Mouse (Mus musculus) forebrain, embryonic 13.5 days (tissue): ENCODE results near the gene Apba2. TPM values are rescaled to one million over a fixed set of nuclear protein-coding genes. Genes with fewer than 3 reads are reported as not detected.

Source experiments
- ATAC-seq: fragments of 200-750 bp; cut with Nextera tagmentation; 2 replicates; pipeline ENCODE4 v1.8.0; 2017
- H3K27ac ChIP-seq: fragments of 300-500 bp; sonication (generic); 2 replicates; pipeline ENCODE4 v1.5.1; 2015; ENCODE audit warnings: inconsistent platforms, mild to moderate bottlenecking, moderate library complexity
- H3K27me3 ChIP-seq: fragments of 300-500 bp; sonication (generic); 2 replicates; pipeline ENCODE4 v1.6.1; 2015; ENCODE audit warnings: mild to moderate bottlenecking, inconsistent platforms
- H3K36me3 ChIP-seq: fragments of 300-500 bp; sonication (generic); 2 replicates; pipeline ENCODE4 v1.6.1; 2015; ENCODE audit warnings: mild to moderate bottlenecking, inconsistent platforms; ENCODE audit not compliant: poor library complexity, severe bottlenecking
- H3K4me1 ChIP-seq: fragments of 300-500 bp; sonication (generic); 2 replicates; pipeline ENCODE4 v1.6.1; 2015; ENCODE audit warnings: inconsistent platforms
- H3K4me2 ChIP-seq: fragments of 300-500 bp; sonication (generic); 2 replicates; pipeline ENCODE4 v1.6.1; 2015; ENCODE audit warnings: inconsistent platforms, mild to moderate bottlenecking, moderate library complexity
- H3K4me3 ChIP-seq: fragments of 300-500 bp; sonication (generic); 2 replicates; pipeline ENCODE4 v1.5.1; 2015; ENCODE audit warnings: mild to moderate bottlenecking, inconsistent platforms
- H3K9ac ChIP-seq: fragments of 300-500 bp; sonication (generic); 2 replicates; pipeline ENCODE4 v1.6.1; 2015; ENCODE audit warnings: mild to moderate bottlenecking, inconsistent platforms
- H3K9me3 ChIP-seq: fragments of 300-500 bp; sonication (generic); replicated peaks from 2 replicates; pipeline ENCODE4 v1.6.1; 2016; ENCODE audit warnings: inconsistent platforms
- WGBS: fragments of 180-500 bp; shearing (Covaris S2); methylation state at CpG from one replicate; pipeline ENCODE4 v1.1.7; 2015; 5-methylcytosine and 5-hydroxymethylcytosine counted together
- polyA plus RNA-seq: library from polyadenylated mRNA; unstranded; fragments of >200 nt; fragmentation: Nextera tagmentation; extraction: Ambion mirVana; gene quantifications from 2 replicates; pipeline ENCODE4 v1.2.1, GENCODE M21; 2015

The Apba2 gene
- polyA plus RNA-seq, 1 experiment from 2014 or later: 115 TPM

DNA sequence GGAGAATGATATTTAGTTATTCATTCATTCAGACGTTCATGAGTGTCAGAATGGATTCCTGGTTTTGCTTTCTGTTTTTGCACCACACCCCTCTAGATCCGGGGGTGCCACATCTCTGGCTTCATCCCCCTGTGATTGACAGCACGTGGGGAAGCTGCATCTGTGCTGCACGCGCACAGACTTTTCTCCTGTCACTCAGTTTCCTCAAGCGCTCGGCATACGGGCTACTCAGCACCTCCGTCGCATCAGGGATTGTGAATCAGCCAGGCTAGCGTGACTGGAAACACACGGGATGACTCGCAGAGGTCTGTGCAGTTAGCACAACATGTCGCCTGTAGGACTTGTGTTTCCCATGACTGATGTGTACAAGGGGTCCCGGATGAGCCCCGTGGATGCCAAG lies 72.6 kb downstream of the Apba2 start:
- peak; percentile 51; the same call in 1 of the 2 replicates for ATAC-seq
- Histone ChIP-seq H3K27me3 (no peaks in the 10 kb centered on the region), H3K4me1 (peaks cover 20% of the 10 kb centered on the region), H3K27ac (no peak overlapping the region), H3K36me3 (0 out of 2 replicates have a peak, but pooled peaks cover 3% of the 10 kb centered on the region), H3K4me2 (no peak overlapping the region), H3K9me3 (no peaks in the 10 kb centered on the region), H3K4me3 (no peak overlapping the region), H3K9ac (no peak overlapping the region)
- WGBS: 79% methylated on average over 16 of the region's 16 CpGs

DNA sequence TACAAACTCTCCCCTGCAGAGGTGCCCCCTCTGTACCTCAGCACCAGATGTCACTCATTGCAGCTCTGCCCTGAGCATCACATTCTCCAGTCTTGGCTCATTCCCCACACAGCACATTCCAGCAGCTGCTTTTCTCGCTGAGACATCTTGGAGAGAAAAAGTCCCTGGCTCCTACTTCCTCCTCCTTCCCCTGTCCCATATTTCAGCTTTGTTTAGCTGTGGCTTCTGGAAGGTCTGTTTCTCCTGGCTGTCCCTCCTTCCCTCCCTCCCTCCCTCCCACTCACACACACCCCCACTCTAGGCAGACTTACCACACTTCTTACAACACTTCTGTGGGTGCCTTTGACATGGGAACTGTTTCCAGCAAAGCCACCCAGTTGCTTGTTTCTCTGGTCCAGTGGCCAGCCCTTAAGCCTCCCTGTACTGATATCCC lies 75.0 kb downstream of the Apba2 start:
- Histone ChIP-seq H3K27ac (peak overlapping the region; percentile 35; the same call in 1 of the 2 replicates), H3K9ac (no peak overlapping the region), H3K4me1 (peaks cover 42% of the 10 kb centered on the region), H3K4me3 (no peak overlapping the region), H3K36me3 (0 out of 2 replicates have a peak, but pooled peaks cover 3% of the 10 kb centered on the region), H3K27me3 (no peaks in the 10 kb centered on the region), H3K4me2 (no peak overlapping the region), H3K9me3 (no peaks in the 10 kb centered on the region)
- WGBS: 47% methylated on average over 1 of the region's 1 CpGs
- no peak for ATAC-seq

DNA sequence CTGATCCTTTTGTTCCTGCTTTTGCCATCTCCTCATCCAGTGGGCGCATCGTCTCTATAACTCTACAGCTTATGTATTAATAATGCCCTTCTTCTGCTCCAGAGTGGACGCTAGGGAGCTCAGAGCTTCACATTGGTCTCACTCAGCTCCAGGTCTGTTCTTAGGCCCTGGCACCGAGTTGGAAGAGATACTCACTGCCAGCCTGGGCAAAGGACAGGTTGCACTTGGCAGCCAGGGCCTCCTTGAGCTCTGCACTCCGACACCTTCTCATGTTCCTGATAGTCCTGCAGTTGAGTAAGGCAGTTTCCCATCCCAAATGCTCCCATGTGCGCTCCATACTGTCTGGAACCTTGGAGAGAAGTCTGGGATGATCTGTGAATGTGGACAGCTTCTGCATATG lies 76.7 kb downstream of the Apba2 start:
- Histone ChIP-seq H3K4me2 (no peak overlapping the region), H3K36me3 (0 out of 2 replicates have a peak, but pooled peaks cover 3% of the 10 kb centered on the region), H3K4me1 (peaks cover 54% of the 10 kb centered on the region), H3K9ac (no peak overlapping the region), H3K4me3 (no peak overlapping the region), H3K27me3 (no peaks in the 10 kb centered on the region), H3K9me3 (no peaks in the 10 kb centered on the region), H3K27ac (no peak overlapping the region)
- no peak for ATAC-seq
- 95% methylated on average over 6 of the region's 6 CpGs for WGBS

DNA sequence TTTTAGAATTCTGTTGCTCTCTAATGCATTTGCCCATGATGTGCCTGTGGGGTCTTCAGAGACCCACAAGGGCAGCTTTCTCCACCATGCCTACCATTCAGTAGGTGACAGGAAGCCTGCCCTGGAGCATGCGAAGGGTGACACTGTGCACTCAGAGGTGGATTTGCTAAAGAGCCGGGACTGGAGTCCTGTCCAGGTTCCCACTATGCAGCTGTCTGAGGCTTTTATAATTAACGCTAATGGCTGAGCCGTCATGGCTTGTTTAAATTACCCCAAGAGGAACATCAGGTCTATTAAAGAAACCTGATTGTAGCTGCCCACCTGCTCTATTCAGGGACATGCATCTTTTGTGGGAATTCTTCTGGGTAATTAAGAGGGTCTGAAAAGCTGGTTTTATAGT lies 78.4 kb downstream of the Apba2 start:
- peak overlapping the region; percentile 81 for H3K27ac ChIP-seq
- H3K9ac ChIP-seq: no peak overlapping the region
- H3K4me1 ChIP-seq: peaks cover 49% of the 10 kb centered on the region
- H3K4me3 ChIP-seq: no peak overlapping the region
- H3K27me3 ChIP-seq: no peaks in the 10 kb centered on the region
- 16% methylated on average over 4 of the region's 4 CpGs for WGBS
- H3K36me3 ChIP-seq: 0 out of 2 replicates have a peak, but pooled peaks cover 3% of the 10 kb centered on the region
- H3K4me2 ChIP-seq: no peak overlapping the region
- ATAC-seq: peak; percentile 72
- H3K9me3 ChIP-seq: no peaks in the 10 kb centered on the region

DNA sequence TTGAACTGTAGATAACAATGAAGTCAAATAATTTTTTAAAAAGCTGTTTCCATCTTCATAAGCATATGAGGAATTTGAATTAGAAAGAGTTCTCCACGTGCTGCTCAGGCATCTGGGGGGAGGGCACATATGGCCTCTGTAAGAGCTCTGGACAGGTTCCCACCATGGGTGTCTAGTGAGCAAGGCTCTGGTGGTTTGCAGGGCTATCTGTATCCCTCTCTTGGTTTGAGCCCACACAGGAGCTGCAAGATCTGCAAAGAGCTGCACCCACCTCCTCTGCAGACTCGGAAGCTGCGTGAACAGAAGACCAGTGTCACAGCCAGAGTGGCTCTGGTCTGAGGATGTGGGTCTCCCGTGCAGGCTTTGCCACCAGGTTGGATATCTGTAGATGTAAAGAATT lies 78.8 kb downstream of the Apba2 start:
- no peak overlapping the region for H3K4me2 ChIP-seq
- WGBS: 40% methylated on average over 4 of the region's 4 CpGs
- no peak overlapping the region for H3K4me3 ChIP-seq
- H3K27me3 ChIP-seq: no peaks in the 10 kb centered on the region
- H3K9me3 ChIP-seq: no peaks in the 10 kb centered on the region
- ATAC-seq: peak; percentile 54; the same call in 1 of the 2 replicates
- no peak overlapping the region for H3K9ac ChIP-seq
- H3K4me1 ChIP-seq: peaks cover 49% of the 10 kb centered on the region
- H3K27ac ChIP-seq: peak overlapping the region; percentile 81
- 0 out of 2 replicates have a peak, but pooled peaks cover 3% of the 10 kb centered on the region for H3K36me3 ChIP-seq

DNA sequence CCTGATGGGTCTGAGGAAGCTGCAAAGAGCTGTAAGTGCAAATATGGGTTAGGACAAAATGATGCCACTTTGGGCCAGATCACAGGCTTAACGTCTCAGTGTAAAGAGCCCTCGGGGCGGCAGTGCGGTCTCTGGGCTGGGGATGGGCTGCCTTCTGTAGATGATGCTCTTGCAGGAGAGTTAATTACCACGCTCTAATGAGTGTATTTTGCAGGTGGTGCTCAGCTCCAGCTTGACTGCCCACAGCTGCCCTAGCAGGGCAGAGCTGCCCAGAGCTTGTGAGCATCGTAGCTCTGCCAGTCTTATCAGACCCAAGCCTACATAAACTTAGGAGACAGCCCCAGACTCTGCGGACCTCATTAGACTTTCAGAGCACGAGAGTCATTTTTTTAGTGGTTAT lies 80.9 kb downstream of the Apba2 start:
- Histone ChIP-seq H3K4me1 (peaks cover 39% of the 10 kb centered on the region), H3K4me3 (no peak overlapping the region), H3K27ac (peak overlapping the region; percentile 35; the same call in 1 of the 2 replicates), H3K36me3 (0 out of 2 replicates have a peak, but pooled peaks cover 3% of the 10 kb centered on the region), H3K27me3 (no peaks in the 10 kb centered on the region), H3K9me3 (no peaks in the 10 kb centered on the region), H3K4me2 (no peak overlapping the region), H3K9ac (no peak overlapping the region)
- 62% methylated on average over 8 of the region's 8 CpGs for WGBS
- ATAC-seq: no peak

DNA sequence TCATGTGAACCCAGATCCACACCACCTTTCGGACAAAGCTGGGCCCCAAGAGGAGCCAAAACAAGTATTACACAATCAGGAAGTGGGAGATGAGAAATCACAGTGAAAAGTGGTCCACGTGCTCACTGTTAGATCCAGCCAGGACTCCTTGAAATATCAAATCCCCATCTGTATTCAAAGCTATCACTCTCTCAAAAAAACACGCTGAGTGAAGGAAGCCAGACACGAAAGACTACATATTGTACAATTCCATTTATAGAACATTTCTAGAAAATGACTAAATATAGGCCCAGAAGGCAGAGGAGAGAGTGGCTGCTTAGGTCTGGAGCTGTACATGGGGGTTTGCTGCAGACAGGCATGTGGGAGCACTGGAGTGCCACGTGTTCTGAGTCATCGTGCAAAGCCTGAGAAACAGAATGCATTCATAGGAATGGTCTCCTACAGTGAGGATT lies 82.2 kb downstream of the Apba2 start:
- no peak overlapping the region for H3K4me3 ChIP-seq
- no peak overlapping the region for H3K9ac ChIP-seq
- WGBS: 87% methylated on average over 6 of the region's 6 CpGs
- H3K27me3 ChIP-seq: no peaks in the 10 kb centered on the region
- H3K27ac ChIP-seq: no peak overlapping the region
- peaks cover 43% of the 10 kb centered on the region for H3K4me1 ChIP-seq
- no peak overlapping the region for H3K4me2 ChIP-seq
- no peaks in the 10 kb centered on the region for H3K36me3 ChIP-seq
- no peaks in the 10 kb centered on the region for H3K9me3 ChIP-seq
- ATAC-seq: no peak

DNA sequence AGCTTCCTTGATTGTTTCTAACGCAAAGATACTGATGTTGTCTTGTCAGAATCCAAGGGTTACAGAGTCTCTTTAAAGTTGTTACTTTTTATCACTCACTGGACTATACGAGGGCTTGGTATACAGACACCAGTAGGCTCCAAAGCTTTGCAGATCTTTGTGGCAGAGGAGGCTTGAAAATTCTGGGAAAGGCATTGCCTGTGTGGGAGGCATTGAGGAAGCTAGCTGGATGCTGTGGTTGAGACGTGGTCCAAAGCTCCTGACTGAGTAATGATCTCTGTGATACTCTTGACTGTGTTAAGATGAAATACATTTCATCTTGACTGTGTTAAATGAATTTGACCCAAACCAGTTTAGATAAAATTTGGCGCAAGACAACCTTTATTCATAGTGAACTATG lies 84.6 kb downstream of the Apba2 start:
- H3K27me3 ChIP-seq: no peaks in the 10 kb centered on the region
- no peak overlapping the region for H3K27ac ChIP-seq
- H3K9me3 ChIP-seq: no peaks in the 10 kb centered on the region
- no peak overlapping the region for H3K4me2 ChIP-seq
- no peaks in the 10 kb centered on the region for H3K36me3 ChIP-seq
- no peak overlapping the region for H3K9ac ChIP-seq
- peaks cover 20% of the 10 kb centered on the region for H3K4me1 ChIP-seq
- WGBS: 91% methylated on average over 4 of the region's 4 CpGs
- no peak for ATAC-seq
- no peak overlapping the region for H3K4me3 ChIP-seq

DNA sequence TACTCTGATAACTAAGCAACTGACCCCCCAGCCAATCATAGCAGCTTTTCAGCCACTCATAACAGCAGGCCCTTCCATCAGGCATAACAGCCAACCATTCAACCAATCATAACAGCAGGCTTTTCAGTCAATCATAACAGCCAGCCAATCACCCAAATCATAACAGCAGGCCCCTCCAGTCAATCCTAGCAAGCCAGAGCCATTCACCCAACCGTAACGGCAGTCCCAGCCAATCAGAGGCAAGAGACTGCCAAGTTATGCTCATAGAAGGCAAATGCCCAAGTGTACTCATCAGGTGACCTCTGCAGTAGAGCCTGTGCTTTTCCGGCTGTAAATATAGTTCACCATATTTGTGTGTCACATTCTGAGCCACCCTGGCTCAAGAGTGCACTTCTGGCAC lies 85.1 kb downstream of the Apba2 start:
- peaks cover 18% of the 10 kb centered on the region for H3K4me1 ChIP-seq
- no peak overlapping the region for H3K27ac ChIP-seq
- no peak for ATAC-seq
- H3K36me3 ChIP-seq: no peaks in the 10 kb centered on the region
- H3K9ac ChIP-seq: no peak overlapping the region
- no peak overlapping the region for H3K4me2 ChIP-seq
- peaks cover 4% of the 10 kb centered on the region; the same call in 1 of the 2 replicates for H3K9me3 ChIP-seq
- WGBS: 92% methylated on average over 3 of the region's 3 CpGs
- H3K27me3 ChIP-seq: no peaks in the 10 kb centered on the region
- H3K4me3 ChIP-seq: no peak overlapping the region

DNA sequence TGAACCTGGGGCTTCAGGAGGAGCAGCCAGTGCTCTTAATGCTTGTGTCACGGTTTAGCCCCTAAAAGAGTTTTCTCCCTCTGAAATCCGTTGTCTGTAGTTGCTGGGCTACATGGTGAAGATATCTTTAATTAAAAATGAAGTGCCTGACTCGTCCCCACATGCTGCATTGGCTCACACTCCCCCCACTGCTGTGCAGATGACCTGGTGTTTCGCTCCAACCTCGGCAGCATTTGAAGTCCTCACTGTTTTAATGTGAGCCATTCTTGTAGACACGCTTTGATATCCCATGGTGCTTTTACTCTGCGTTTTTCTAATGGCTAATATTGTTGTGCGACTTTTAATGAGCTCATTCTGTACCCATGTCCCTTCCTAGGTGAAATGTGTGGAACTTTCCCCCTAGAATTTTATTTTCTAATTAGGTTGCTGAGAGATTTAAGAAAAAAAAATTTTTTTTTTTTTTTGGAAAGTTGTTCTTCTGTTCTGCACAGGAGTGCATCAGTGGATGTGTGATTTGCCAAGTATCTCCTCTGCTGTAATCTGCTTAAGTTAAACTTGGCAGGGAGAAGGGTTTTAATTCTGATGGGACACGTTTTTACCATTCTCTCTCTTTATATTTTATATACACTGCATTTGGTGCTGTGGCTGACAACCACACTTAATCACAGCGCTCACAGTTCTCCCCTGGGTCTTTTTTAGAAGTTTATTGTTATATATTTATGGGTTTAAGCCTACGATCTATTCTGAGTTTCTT lies 87.3 kb downstream of the Apba2 start:
- peak; percentile 52; the same call in 1 of the 2 replicates for ATAC-seq
- H3K9ac ChIP-seq: no peak overlapping the region
- peaks cover 4% of the 10 kb centered on the region; the same call in 1 of the 2 replicates for H3K36me3 ChIP-seq
- WGBS: 43% methylated on average over 11 of the region's 11 CpGs
- peaks cover 5% of the 10 kb centered on the region; the same call in 1 of the 2 replicates for H3K9me3 ChIP-seq
- H3K4me1 ChIP-seq: peaks cover 5% of the 10 kb centered on the region; the same call in 1 of the 2 replicates
- no peak overlapping the region for H3K27ac ChIP-seq
- H3K27me3 ChIP-seq: no peaks in the 10 kb centered on the region
- H3K4me3 ChIP-seq: no peak overlapping the region
- no peak overlapping the region for H3K4me2 ChIP-seq

DNA sequence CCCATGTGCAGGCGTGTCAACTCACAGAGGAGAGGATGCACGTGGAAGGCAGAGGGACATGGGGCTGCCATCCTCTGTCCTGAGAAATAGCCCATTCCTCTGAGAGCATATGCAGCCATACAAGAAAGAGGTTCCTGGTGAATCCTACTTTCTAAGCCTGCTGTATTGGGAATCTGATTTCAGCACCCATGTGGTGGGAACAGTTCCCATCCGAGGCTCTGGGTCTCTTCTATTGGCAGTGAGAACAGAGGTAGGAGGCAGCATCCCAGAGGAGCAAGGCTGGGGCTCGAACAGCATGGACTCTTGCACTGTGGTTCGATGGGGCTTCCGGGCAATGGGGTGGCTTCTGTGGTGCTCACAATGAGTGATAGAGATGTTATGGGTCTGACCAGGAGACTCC lies 93.8 kb downstream of the Apba2 start:
- H3K27me3 ChIP-seq: no peaks in the 10 kb centered on the region
- 81% methylated on average over 6 of the region's 6 CpGs for WGBS
- H3K27ac ChIP-seq: no peak overlapping the region
- 0 out of 2 replicates have a peak, but pooled peaks cover 11% of the 10 kb centered on the region for H3K4me1 ChIP-seq
- no peak overlapping the region for H3K4me2 ChIP-seq
- no peak for ATAC-seq
- H3K4me3 ChIP-seq: no peak overlapping the region
- peaks cover 7% of the 10 kb centered on the region; the same call in 1 of the 2 replicates for H3K36me3 ChIP-seq
- H3K9me3 ChIP-seq: peaks cover 5% of the 10 kb centered on the region; the same call in 1 of the 2 replicates
- H3K9ac ChIP-seq: no peak overlapping the region

DNA sequence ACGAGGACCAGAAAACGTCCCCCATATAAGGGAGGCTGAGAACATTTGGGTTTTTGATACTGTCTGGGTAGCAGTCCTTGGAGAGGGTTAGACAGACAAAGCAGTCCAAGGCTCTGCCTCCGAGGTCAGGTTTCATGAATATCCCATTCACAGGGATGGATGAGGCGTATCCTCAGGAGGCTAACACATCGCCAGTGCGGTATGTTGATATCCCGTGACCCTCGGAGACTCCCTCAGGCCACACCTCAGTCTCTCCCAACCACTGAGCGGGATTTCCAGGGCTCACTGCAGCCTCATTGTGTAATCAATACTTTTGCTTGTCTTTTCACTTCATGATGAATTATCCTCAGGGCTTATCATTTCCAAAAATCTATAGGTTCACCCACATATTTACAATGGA lies 95.1 kb downstream of the Apba2 start:
- no peaks in the 10 kb centered on the region for H3K27me3 ChIP-seq
- no peak overlapping the region for H3K9ac ChIP-seq
- 0 out of 2 replicates have a peak, but pooled peaks cover 11% of the 10 kb centered on the region for H3K4me1 ChIP-seq
- H3K9me3 ChIP-seq: no peaks in the 10 kb centered on the region
- WGBS: 77% methylated on average over 9 of the region's 9 CpGs
- H3K36me3 ChIP-seq: peaks cover 7% of the 10 kb centered on the region; the same call in 1 of the 2 replicates
- no peak for ATAC-seq
- H3K4me2 ChIP-seq: no peak overlapping the region
- H3K27ac ChIP-seq: no peak overlapping the region
- H3K4me3 ChIP-seq: no peak overlapping the region
